Mouse (Mus musculus): ENCODE data around the gene Haghl. TPM values are rescaled to one million over a fixed set of nuclear protein-coding genes. Genes with fewer than 3 reads are reported as not detected.

Gene Haghl
- polyA plus RNA-seq, 1 experiment from 2014 or later: 133 TPM

- Histone ChIP-seq H3K36me3 (peaks cover 28% of the 10 kb centered on the region), H3K4me1 (replicated peaks) (peaks cover 82% of the 10 kb centered on the region), H3K9ac (peak overlapping the region; percentile 85), H3K27ac (replicated peaks) (peak overlapping the region; percentile 92), H3K27me3 (no peaks in the 10 kb centered on the region), H3K9me3 (no peaks in the 10 kb centered on the region), H3K4me3 (peak overlapping the region; percentile 69), H3K4me2 (peak overlapping the region; percentile 92)
- 86% methylated on average over 8 of the region's 8 CpGs for WGBS
- no peak; the same call in 1 of the 2 replicates for ATAC-seq (ENCODE audit: low FRiP score, low read depth)
These were observed 42.7 kb upstream of the Haghl start for GRCm38 (mm10) chr17:25828223-25828594.

- H3K36me3 ChIP-seq: peaks cover 28% of the 10 kb centered on the region
- peak overlapping the region; percentile 92 for H3K4me2 ChIP-seq
- 85% methylated on average over 22 of the region's 22 CpGs for WGBS
- ATAC-seq (ENCODE audit: low FRiP score, low read depth): no peak
- peaks cover 85% of the 10 kb centered on the region for H3K4me1 ChIP-seq (replicated peaks)
- H3K4me3 ChIP-seq: no peak overlapping the region
- no peaks in the 10 kb centered on the region for H3K27me3 ChIP-seq
- H3K9me3 ChIP-seq: no peaks in the 10 kb centered on the region
- no peak overlapping the region for H3K9ac ChIP-seq
- peak overlapping the region; percentile 92; the same call in 1 of the 2 replicates for H3K27ac ChIP-seq (replicated peaks)
These were observed 42.2 kb upstream of the Haghl start for GRCm38 (mm10) chr17:25827546-25828222.

GRCm38 (mm10) chr17:25827011-25827410 lies 41.5 kb upstream of the Haghl start:
- H3K9me3 ChIP-seq: no peaks in the 10 kb centered on the region
- no peaks in the 10 kb centered on the region for H3K27me3 ChIP-seq
- peaks cover 84% of the 10 kb centered on the region for H3K4me1 ChIP-seq (replicated peaks)
- WGBS: 95% methylated on average over 13 of the region's 13 CpGs
- no peak overlapping the region for H3K9ac ChIP-seq
- no peak overlapping the region for H3K4me3 ChIP-seq
- ATAC-seq (ENCODE audit: low FRiP score, low read depth): no peak
- H3K27ac ChIP-seq (replicated peaks): no peak overlapping the region
- peaks cover 28% of the 10 kb centered on the region for H3K36me3 ChIP-seq
- H3K4me2 ChIP-seq: no peak overlapping the region

GRCm38 (mm10) chr17:25825984-25826570 lies 40.6 kb upstream of the Haghl start:
- Histone ChIP-seq H3K36me3 (peaks cover 24% of the 10 kb centered on the region), H3K27me3 (no peaks in the 10 kb centered on the region), H3K4me1 (replicated peaks) (peaks cover 75% of the 10 kb centered on the region), H3K4me2 (no peak overlapping the region), H3K9ac (no peak overlapping the region), H3K4me3 (no peak overlapping the region), H3K9me3 (no peaks in the 10 kb centered on the region), H3K27ac (replicated peaks) (no peak overlapping the region)
- WGBS: 96% methylated on average over 27 of the region's 27 CpGs
- ATAC-seq (ENCODE audit: low FRiP score, low read depth): no peak

GRCm38 (mm10) chr17:25825311-25825710 lies 39.8 kb upstream of the Haghl start:
- peak overlapping the region; percentile 91 for H3K4me2 ChIP-seq
- no peak overlapping the region for H3K4me3 ChIP-seq
- 92% methylated on average over 6 of the region's 6 CpGs for WGBS
- H3K9ac ChIP-seq: no peak overlapping the region
- no peaks in the 10 kb centered on the region for H3K27me3 ChIP-seq
- peaks cover 16% of the 10 kb centered on the region for H3K36me3 ChIP-seq
- no peaks in the 10 kb centered on the region for H3K9me3 ChIP-seq
- no peak overlapping the region for H3K27ac ChIP-seq (replicated peaks)
- H3K4me1 ChIP-seq (replicated peaks): peaks cover 67% of the 10 kb centered on the region
- no peak for ATAC-seq (ENCODE audit: low FRiP score, low read depth)

- Histone ChIP-seq H3K4me1 (replicated peaks) (peaks cover 60% of the 10 kb centered on the region), H3K27ac (replicated peaks) (no peak overlapping the region), H3K36me3 (peaks cover 19% of the 10 kb centered on the region), H3K27me3 (no peaks in the 10 kb centered on the region), H3K9me3 (no peaks in the 10 kb centered on the region), H3K9ac (peak overlapping the region; percentile 73), H3K4me3 (peak overlapping the region; percentile 57), H3K4me2 (peak overlapping the region; percentile 91)
- ATAC-seq (ENCODE audit: low FRiP score, low read depth): no peak
- WGBS: 81% methylated on average over 16 of the region's 17 CpGs
These were observed 39.1 kb upstream of the Haghl start for GRCm38 (mm10) chr17:25824362-25825142.

- Histone ChIP-seq H3K27me3 (no peaks in the 10 kb centered on the region; the same call in 1 of the 2 replicates), H3K4me3 (peak within 1 kb of the TSS; percentile 57), H3K4me1 (replicated peaks) (peaks cover 53% of the 10 kb centered on the region), H3K4me2 (peak within 1 kb of the TSS; percentile 91), H3K9ac (peak within 1 kb of the TSS; percentile 73), H3K27ac (replicated peaks) (peak within 1 kb of the TSS; percentile 68), H3K36me3 (peaks cover 22% of the 10 kb centered on the region), H3K9me3 (no peaks in the 10 kb centered on the region)
- under 1% methylated on average over 18 of the region's 18 CpGs for WGBS
- peak; percentile 55 for ATAC-seq (ENCODE audit: low FRiP score, low read depth)
These were observed 38.0 kb upstream of the Haghl start, which contains the start of gene Wdr24 for GRCm38 (mm10) chr17:25823452-25823851. Gene Wdr24 (plus strand): TSS chr17:25823627.

- Histone ChIP-seq H3K27me3 (peaks cover 12% of the 10 kb centered on the region), H3K9ac (no peak overlapping the region)
- 10% methylated on average over 46 of the region's 46 CpGs for whole genome bisulfite sequencing
These were observed 33.6 kb upstream of the Haghl start for GRCm38 (mm10) chr17:25818851-25819780.

GRCm38 (mm10) chr17:25817662-25818061 lies 32.2 kb upstream of the Haghl start:
- no peak overlapping the region for H3K27ac ChIP-seq (replicated peaks)
- H3K9me3 ChIP-seq: no peaks in the 10 kb centered on the region
- H3K27me3 ChIP-seq: peaks cover 12% of the 10 kb centered on the region
- H3K9ac ChIP-seq: no peak overlapping the region
- 88% methylated on average over 11 of the region's 11 CpGs for WGBS
- peaks cover 28% of the 10 kb centered on the region for H3K36me3 ChIP-seq
- no peak overlapping the region for H3K4me2 ChIP-seq
- H3K4me3 ChIP-seq: no peak overlapping the region
- no peak for ATAC-seq (ENCODE audit: low FRiP score, low read depth)
- peaks cover 14% of the 10 kb centered on the region for H3K4me1 ChIP-seq (replicated peaks)

More at GRCm38 (mm10) chr17:25818851-25819780, 33.6 kb upstream of the Haghl start:
- no peak overlapping the region for H3K27ac ChIP-seq (replicated peaks)
- ATAC-seq (ENCODE audit: low FRiP score, low read depth): no peak
- H3K9me3 ChIP-seq: no peaks in the 10 kb centered on the region
- no peak overlapping the region for H3K4me2 ChIP-seq
- peaks cover 10% of the 10 kb centered on the region for H3K4me1 ChIP-seq (replicated peaks)
- no peak overlapping the region for H3K4me3 ChIP-seq
- peaks cover 28% of the 10 kb centered on the region for H3K36me3 ChIP-seq

- Histone ChIP-seq H3K9me3 (no peaks in the 10 kb centered on the region), H3K27me3 (peaks cover 12% of the 10 kb centered on the region), H3K4me3 (peak overlapping the region; percentile 13; the same call in 1 of the 2 replicates), H3K27ac (replicated peaks) (no peak overlapping the region), H3K9ac (peak overlapping the region; percentile 11; the same call in 1 of the 2 replicates), H3K4me2 (peak overlapping the region; percentile 40), H3K4me1 (replicated peaks) (peaks cover 42% of the 10 kb centered on the region), H3K36me3 (peaks cover 19% of the 10 kb centered on the region)
- 1% methylated on average over 20 of the region's 20 CpGs for WGBS
- no peak for ATAC-seq (ENCODE audit: low FRiP score, low read depth)
These were observed 28.0 kb upstream of the Haghl start for GRCm38 (mm10) chr17:25813471-25813870.

GRCm38 (mm10) chr17:25810890-25811289 lies 25.4 kb upstream of the Haghl start:
- ATAC-seq (ENCODE audit: low FRiP score, low read depth): no peak
- Histone ChIP-seq H3K4me2 (peak overlapping the region; percentile 97), H3K9me3 (no peaks in the 10 kb centered on the region), H3K27ac (replicated peaks) (no peak overlapping the region), H3K4me1 (replicated peaks) (peaks cover 49% of the 10 kb centered on the region), H3K36me3 (no peaks in the 10 kb centered on the region), H3K4me3 (peak overlapping the region; percentile 93), H3K27me3 (no peaks in the 10 kb centered on the region), H3K9ac (peak overlapping the region; percentile 99; the same call in 1 of the 2 replicates)
- 74% methylated on average over 4 of the region's 4 CpGs for WGBS
